Mouse (Mus musculus): Measurements from ENCODE around the gene Rai1.

- TF ChIP-seq MYC (IDR thresholded peaks at IDR 0.05; ENCODE audit: low read depth, low read length) = peak; percentile 38; the same call in 1 of the 2 replicates
- TF ChIP-seq CTCF (conservative IDR thresholded peaks at IDR 0.05 in 1 of 2, IDR thresholded peaks at IDR 0.05 in 1 of 2; ENCODE audit: low read depth in 2 of 2, low read length in 2 of 2) = peak; percentile 92 to 99
- TF ChIP-seq GABPA (IDR thresholded peaks at IDR 0.05; ENCODE audit: insufficient replicate concordance, low read depth, low read length) = no peak
- TF ChIP-seq CHD2 (IDR thresholded peaks at IDR 0.05; ENCODE audit: low read length) = no peak
- TF ChIP-seq JUND (conservative IDR thresholded peaks at IDR 0.05; ENCODE audit: low read depth, low read length) = no peak
- TF ChIP-seq SIN3A (IDR thresholded peaks at IDR 0.05; ENCODE audit: low read length) = no peak
- 0 out of 2 replicates have a peak, but pooled peaks have one; percentile 15 for TF ChIP-seq MAX (IDR thresholded peaks at IDR 0.05; ENCODE audit: low read length)
- no peak for TF ChIP-seq BHLHE40 (IDR thresholded peaks at IDR 0.05; ENCODE audit: low read depth, low read length)
- TF ChIP-seq CHD1 (IDR thresholded peaks at IDR 0.05; ENCODE audit: low read depth, low read length) = no peak
- peak; percentile 94 for TF ChIP-seq RAD21 (IDR thresholded peaks at IDR 0.05; ENCODE audit: low read depth, low read length)
- TF ChIP-seq USF1 (IDR thresholded peaks at IDR 0.05; ENCODE audit: low read depth, low read length) = no peak
- TF ChIP-seq POLR2A (IDR thresholded peaks at IDR 0.05; ENCODE audit: low read depth, low read length) = no peak
- no peak for TF ChIP-seq ZNF384 (IDR thresholded peaks at IDR 0.05; ENCODE audit: low read depth, low read length)
- TF ChIP-seq MAFK (IDR thresholded peaks at IDR 0.05; ENCODE audit: insufficient replicate concordance, low read length) = no peak
These were observed 20.2 kb upstream of the Rai1 start for GRCm38 (mm10) chr11:60084589-60084988.

Data from CH12.LX (cell line).